Mouse (Mus musculus) ES-E14 (cell line): ENCODE data around the gene Ddc.

Experiments
- CHD2 ChIP-seq: IDR thresholded peaks from 2 replicates; pipeline ENCODE4 v1.6.1; 2014; ENCODE audit warnings: mild to moderate bottlenecking, low read depth, low read length, inconsistent platforms
- HCFC1 ChIP-seq: IDR thresholded peaks from 2 replicates; pipeline ENCODE4 v1.6.1; 2012; ENCODE audit warnings: low read length, inconsistent platforms, borderline replicate concordance; ENCODE audit not compliant: insufficient read depth
- MAFK ChIP-seq: IDR thresholded peaks from 2 replicates; pipeline ENCODE4 v1.6.1; 2014; ENCODE audit warnings: mild to moderate bottlenecking, low read depth, low read length, inconsistent platforms; ENCODE audit not compliant: insufficient read depth
- ZNF384 ChIP-seq: IDR thresholded peaks from 2 replicates; pipeline ENCODE4 v1.6.1; 2012; ENCODE audit warnings: low read depth, low read length, inconsistent platforms

DNA sequence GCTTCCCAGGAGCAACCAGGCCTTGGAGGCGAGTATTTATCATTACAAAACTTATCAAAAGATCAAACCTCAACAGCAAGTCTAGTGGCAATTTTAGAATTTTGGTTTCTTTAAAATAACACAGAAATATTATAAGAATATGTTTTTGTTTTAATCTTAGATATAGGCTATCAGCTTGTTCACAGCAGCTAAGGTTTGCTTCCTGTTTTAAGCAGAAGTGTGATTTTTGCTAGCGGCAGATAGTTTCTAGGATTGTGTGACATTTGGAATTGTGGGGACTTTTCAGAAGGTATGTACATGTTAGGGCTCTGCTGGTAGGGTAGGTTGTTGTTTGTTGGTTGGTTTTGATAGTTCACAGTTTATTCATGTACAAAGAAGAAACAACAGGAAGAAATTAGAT is 2.5 kb downstream of the Ddc start:
- TF ChIP-seq ZNF384 (no peak), CHD2 (no peak), HCFC1 (no peak), MAFK (no peak)
